Mouse (Mus musculus) cerebellum, adult 9-10 months (tissue): ENCODE measurements at regions not wholly inside any gene's neighbourhood (a gene's known extent, or its start where the extent isn't known, plus 50 kb on each side); places are given as distances from the start of the nearest gene placed in this dataset.

ENCODE experiments used
- DNase-seq: peaks from one replicate; pipeline ENCODE4 v3.0.0; 2022

GRCm38 (mm10) chr5:64541765-64542164 lies 261.4 kb upstream of the Klf3 start:
- no peak for DNase-seq

- DNase-seq = no peak
These were observed 247.3 kb upstream of the Klf3 start for GRCm38 (mm10) chr5:64555931-64556330.

- DNase-seq = no peak
These were observed 236.5 kb upstream of the Klf3 start for GRCm38 (mm10) chr5:64566451-64567390.

- DNase-seq = no peak
These were observed 235.4 kb upstream of the Klf3 start for GRCm38 (mm10) chr5:64567813-64568212.

- DNase-seq = no peak
These were observed 234.9 kb upstream of the Klf3 start for GRCm38 (mm10) chr5:64568294-64568693.

- DNase-seq = no peak
These were observed 228.8 kb upstream of the Klf3 start for GRCm38 (mm10) chr5:64574386-64574785.

GRCm38 (mm10) chr5:64575896-64576295 lies 227.3 kb upstream of the Klf3 start:
- no peak for DNase-seq

- no peak for DNase-seq
These were observed 226.5 kb upstream of the Klf3 start for GRCm38 (mm10) chr5:64576426-64577262.

- DNase-seq = no peak
These were observed 225.8 kb upstream of the Klf3 start for GRCm38 (mm10) chr5:64577424-64577823.

- DNase-seq = no peak
These were observed 224.7 kb upstream of the Klf3 start for GRCm38 (mm10) chr5:64578536-64578935.

- no peak for DNase-seq
These were observed 224.1 kb upstream of the Klf3 start for GRCm38 (mm10) chr5:64579086-64579485.

GRCm38 (mm10) chr5:64579494-64580339 lies 223.5 kb upstream of the Klf3 start:
- DNase-seq = no peak

GRCm38 (mm10) chr5:64580340-64580723 lies 222.9 kb upstream of the Klf3 start:
- no peak for DNase-seq

GRCm38 (mm10) chr5:64580786-64581445 lies 222.3 kb upstream of the Klf3 start:
- DNase-seq = no peak

GRCm38 (mm10) chr5:64581461-64581860 lies 221.7 kb upstream of the Klf3 start:
- DNase-seq = no peak

GRCm38 (mm10) chr5:64582031-64582430 lies 221.2 kb upstream of the Klf3 start:
- no peak for DNase-seq

- no peak for DNase-seq
These were observed 218.9 kb upstream of the Klf3 start for GRCm38 (mm10) chr5:64584308-64584707.

- no peak for DNase-seq
These were observed 218.0 kb upstream of the Klf3 start for GRCm38 (mm10) chr5:64585076-64585786.

GRCm38 (mm10) chr5:64586316-64586715 lies 216.9 kb upstream of the Klf3 start:
- no peak for DNase-seq

GRCm38 (mm10) chr5:64586933-64587332 lies 216.3 kb upstream of the Klf3 start:
- no peak for DNase-seq

GRCm38 (mm10) chr5:64587895-64588738 lies 215.1 kb upstream of the Klf3 start:
- DNase-seq = no peak
